Mouse (Mus musculus): Measurements from ENCODE around the gene Cpa5. TPM values are rescaled to one million over a fixed set of nuclear protein-coding genes. Genes with fewer than 3 reads are reported as not detected.

The Cpa5 gene
- total RNA-seq (2023): not detected

DNA sequence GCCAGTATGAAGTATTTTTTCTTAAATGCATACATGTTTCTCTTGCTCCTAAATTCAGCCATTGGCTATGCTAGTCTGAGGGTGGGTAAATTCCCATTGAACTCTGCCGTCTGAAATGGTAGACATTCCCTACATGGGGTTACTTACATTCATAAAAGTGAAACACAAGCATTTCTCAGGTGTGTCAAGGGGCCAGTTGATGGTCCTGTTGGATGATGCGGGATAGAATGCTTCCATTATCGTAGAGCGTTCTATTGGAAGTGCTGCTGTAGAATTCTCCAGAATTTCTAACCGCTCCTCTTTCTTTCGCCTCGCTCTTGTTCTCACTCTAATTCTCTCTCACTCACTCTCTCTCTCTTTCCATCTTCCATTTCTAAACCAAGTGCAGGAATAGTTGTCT lies at the start of gene Cpa5:
Gene Cpa5 (plus strand): TSS at position 301 of the 400 bp plus-strand sequence.

DNA sequence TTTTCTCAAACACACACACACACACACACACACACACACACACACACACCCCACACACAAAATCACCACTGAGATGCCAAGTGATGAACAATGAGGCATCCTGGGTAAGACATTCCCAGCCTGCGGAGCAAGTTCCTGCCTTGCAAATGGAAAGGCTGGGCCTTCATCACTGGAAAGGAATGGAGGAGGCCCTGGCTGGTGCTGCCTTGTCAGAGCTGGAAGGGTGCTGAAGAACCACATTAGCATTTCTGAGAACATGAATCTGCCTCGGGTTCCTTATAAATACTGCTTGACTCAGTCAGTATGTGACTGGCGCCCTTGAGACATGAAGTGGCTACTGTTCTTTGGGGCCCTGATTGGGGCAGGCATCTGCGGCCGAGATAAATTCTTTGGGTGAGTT lies 42.7 kb upstream of the Cpa5 start, which contains the start of gene Cpa4:
Gene Cpa4 (plus strand): TSS at position 301 of the 400 bp plus-strand sequence.

GRCm38 (mm10) chr6:30638674-30639268 lies 28.0 kb downstream of the Cpa5 start, which contains the start of gene Cpa1:
Cpa1 (plus strand) TSS chr6:30639218.

Other genes starting within 250 kb of the Cpa5 start
- gene Zc3hc1, start 220.0 kb upstream of the Cpa5 start, total RNA-seq (2023): 10 to 100 TPM; 17.8 to 21.7 TPM
- 10 to 100 TPM; 26.6 to 28.4 TPM for gene Klhdc10, start 209.1 kb upstream of the Cpa5 start, total RNA-seq (2023)
- 10 to 100 TPM; 17.0 to 23.5 TPM for gene Tmem209, start 101.2 kb upstream of the Cpa5 start, total RNA-seq (2023)
- gene Ssmem1, start 101.2 kb upstream of the Cpa5 start, total RNA-seq (2023): under 1 TPM in 1 of 2 experiments, not detected in 1; 0.46 TPM
- gene Cpa2, start 69.4 kb upstream of the Cpa5 start, total RNA-seq (2023): under 1 TPM in 1 of 2 experiments, not detected in 1; 0.85 TPM
- not detected for gene Cpa4, start 42.6 kb upstream of the Cpa5 start, total RNA-seq (2023)
- under 1 TPM in 1 of 2 experiments, not detected in 1; 0.76 TPM for gene Cpa1, start 28.2 kb downstream of the Cpa5 start, total RNA-seq (2023)
- 1 to 10 TPM; 1.4 to 2.9 TPM for gene Cep41, start 82.7 kb downstream of the Cpa5 start, total RNA-seq (2023)
- not detected for gene Mest, start 112.5 kb downstream of the Cpa5 start, total RNA-seq (2023)

Data from monocyte, adult 59 days (primary cell).